Mouse (Mus musculus) hindbrain, embryonic 11.5 days (tissue): ENCODE measurements around the gene Itpr1. TPM values are rescaled to one million over a fixed set of nuclear protein-coding genes. Genes with fewer than 3 reads are reported as not detected.

Experiments used
- ATAC-seq: fragments of 200-750 bp; cut with Nextera tagmentation; 2 replicates; pipeline ENCODE4 v1.8.0; 2017; ENCODE audit warnings: mild to moderate bottlenecking, moderate TSS enrichment, moderate library complexity; ENCODE audit not compliant: low FRiP score
- DNase-seq: peaks from one replicate; pipeline ENCODE4 v3.0.0-alpha.2; 2015; ENCODE audit warnings: low spot score
- H3K27ac ChIP-seq: fragments of 300-500 bp; sonication (generic); 2 replicates; pipeline ENCODE4 v1.5.1; 2014; ENCODE audit warnings: mild to moderate bottlenecking, low read depth, low read length
- H3K27me3 ChIP-seq: fragments of 300-500 bp; sonication (generic); 2 replicates; pipeline ENCODE4 v1.6.1; 2014; ENCODE audit warnings: mild to moderate bottlenecking, low read length, moderate library complexity, mixed read lengths; ENCODE audit not compliant: control insufficient read depth, insufficient read depth
- H3K36me3 ChIP-seq: fragments of 300-500 bp; sonication (generic); 2 replicates; pipeline ENCODE4 v1.6.1; 2014; ENCODE audit warnings: mild to moderate bottlenecking, low read length, moderate library complexity, mixed read lengths; ENCODE audit not compliant: control insufficient read depth, insufficient read depth
- H3K4me1 ChIP-seq: fragments of 300-500 bp; sonication (generic); replicated peaks from 2 replicates; pipeline ENCODE4 v1.6.1; 2014; ENCODE audit warnings: low read length, mixed read lengths; ENCODE audit not compliant: control insufficient read depth, insufficient read depth
- H3K4me2 ChIP-seq: fragments of 300-500 bp; sonication (generic); replicated peaks from 2 replicates; pipeline ENCODE4 v1.6.1; 2014; ENCODE audit warnings: mild to moderate bottlenecking, low read depth, low read length
- H3K4me3 ChIP-seq: fragments of 300-500 bp; sonication (generic); 2 replicates; pipeline ENCODE4 v1.5.1; 2014; ENCODE audit warnings: low read depth, low read length
- H3K9ac ChIP-seq: fragments of 300-500 bp; sonication (generic); 2 replicates; pipeline ENCODE4 v1.6.1; 2014; ENCODE audit warnings: low read depth, low read length
- H3K9me3 ChIP-seq: fragments of 300-500 bp; sonication (generic); 2 replicates; pipeline ENCODE4 v1.6.1; 2016; ENCODE audit warnings: low read length; ENCODE audit not compliant: control insufficient read depth
- WGBS: fragments of 180-500 bp; shearing (Covaris S2); extraction: QIAGEN DNeasy Blood & Tissue Kit; methylation state at CpG from one replicate; pipeline ENCODE4 v1.1.7; 2014; 5-methylcytosine and 5-hydroxymethylcytosine counted together
- polyA plus RNA-seq: library from polyadenylated mRNA; unstranded; fragments of >200 nt; fragmentation: Nextera tagmentation; extraction: Ambion mirVana; gene quantifications from 2 replicates; pipeline ENCODE4 v1.2.1, GENCODE M21; 2014

Gene Itpr1
- polyA plus RNA-seq, 1 experiment from 2014 or later, result 9.6 TPM

DNA sequence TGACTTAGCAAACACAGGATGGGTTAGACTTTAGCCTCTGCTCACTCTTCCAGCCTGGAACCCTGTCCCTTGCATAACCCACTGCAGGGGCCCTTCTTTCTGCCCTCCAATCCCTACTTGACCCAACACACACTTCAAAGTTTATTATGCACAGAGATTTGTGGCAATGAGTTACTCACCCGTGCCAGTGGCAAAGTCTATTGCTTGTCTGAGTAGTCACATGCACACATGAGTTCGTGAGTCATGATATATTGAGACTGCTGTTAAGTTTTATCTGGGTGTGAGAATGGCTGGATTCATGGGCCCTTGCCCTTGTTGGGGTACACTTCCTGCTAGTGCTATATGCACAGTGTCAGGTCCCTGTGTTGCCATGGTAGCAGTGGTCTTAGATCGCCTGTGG, 229.4 kb downstream of the Itpr1 start:
- H3K36me3 ChIP-seq, result no peaks in the 10 kb centered on the region

DNA sequence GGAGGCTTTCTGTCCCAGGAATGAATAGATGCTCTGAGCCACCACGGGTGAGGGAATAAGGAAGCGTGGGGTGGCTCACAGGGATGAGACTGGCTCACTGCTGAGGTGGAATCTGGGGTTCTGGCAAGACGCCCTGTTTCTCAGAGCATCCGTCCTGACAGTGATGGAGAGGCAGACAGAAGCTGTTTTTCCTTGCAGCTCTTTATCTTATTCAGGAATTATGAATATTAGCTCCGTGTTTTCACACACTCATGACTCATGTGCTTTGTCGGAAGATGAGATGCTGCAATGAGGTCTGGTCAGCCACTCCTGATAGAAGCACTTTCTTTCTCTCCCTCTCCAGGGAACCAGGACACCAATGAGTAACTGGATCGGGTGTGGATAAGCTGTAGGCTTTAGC, 231.5 kb downstream of the Itpr1 start:
- no peak overlapping the region for H3K4me3 ChIP-seq
- no peak overlapping the region for H3K9ac ChIP-seq
- no peak overlapping the region for H3K4me2 ChIP-seq
- H3K9me3 ChIP-seq, result no peaks in the 10 kb centered on the region; the same call in 1 of the 2 replicates
- 91% methylated on average over 7 of the region's 7 CpGs for WGBS
- no peaks in the 10 kb centered on the region for H3K36me3 ChIP-seq
- ATAC-seq (no peak), DNase-seq (no peak)
- H3K4me1 ChIP-seq, result no peaks in the 10 kb centered on the region
- H3K27ac ChIP-seq, result no peak overlapping the region
- no peaks in the 10 kb centered on the region for H3K27me3 ChIP-seq

More for the DNA sequence above, 229.4 kb downstream of the Itpr1 start:
- no peak for ATAC-seq
- no peaks in the 10 kb centered on the region for H3K4me1 ChIP-seq
- H3K27me3 ChIP-seq, result no peaks in the 10 kb centered on the region
- H3K4me2 ChIP-seq, result no peak overlapping the region
- no peak overlapping the region for H3K27ac ChIP-seq
- no peak overlapping the region for H3K9ac ChIP-seq
- no peaks in the 10 kb centered on the region; the same call in 1 of the 2 replicates for H3K9me3 ChIP-seq
- WGBS, result 87% methylated on average over 3 of the region's 3 CpGs
- H3K4me3 ChIP-seq, result no peak overlapping the region
- DNase-seq, result no peak

DNA sequence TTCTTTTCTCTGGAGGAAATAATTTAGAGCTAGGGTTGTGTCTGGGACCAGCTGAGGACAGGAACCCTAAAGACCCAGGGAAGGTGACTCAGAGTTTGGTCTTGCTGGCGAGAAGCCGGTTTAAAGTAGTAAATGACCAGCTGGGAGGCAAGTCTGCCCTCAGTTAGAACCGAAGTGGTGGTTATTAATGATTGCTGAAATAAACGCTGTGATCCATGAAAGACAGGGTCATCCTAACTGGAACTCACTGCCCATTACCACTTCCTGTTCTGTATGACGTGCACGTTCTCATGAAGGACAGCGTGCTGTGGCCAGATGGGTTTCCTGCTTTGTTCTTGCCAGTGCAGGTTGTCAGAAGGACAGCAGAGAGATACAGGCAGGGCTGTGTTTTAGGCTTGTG, 232.1 kb downstream of the Itpr1 start:
- ATAC-seq (no peak), DNase-seq (no peak)
- Histone ChIP-seq H3K9ac (no peak overlapping the region), H3K4me1 (no peaks in the 10 kb centered on the region), H3K36me3 (no peaks in the 10 kb centered on the region), H3K27me3 (no peaks in the 10 kb centered on the region), H3K9me3 (no peaks in the 10 kb centered on the region; the same call in 1 of the 2 replicates), H3K4me2 (no peak overlapping the region), H3K27ac (no peak overlapping the region), H3K4me3 (no peak overlapping the region)
- 86% methylated on average over 7 of the region's 7 CpGs for WGBS

DNA sequence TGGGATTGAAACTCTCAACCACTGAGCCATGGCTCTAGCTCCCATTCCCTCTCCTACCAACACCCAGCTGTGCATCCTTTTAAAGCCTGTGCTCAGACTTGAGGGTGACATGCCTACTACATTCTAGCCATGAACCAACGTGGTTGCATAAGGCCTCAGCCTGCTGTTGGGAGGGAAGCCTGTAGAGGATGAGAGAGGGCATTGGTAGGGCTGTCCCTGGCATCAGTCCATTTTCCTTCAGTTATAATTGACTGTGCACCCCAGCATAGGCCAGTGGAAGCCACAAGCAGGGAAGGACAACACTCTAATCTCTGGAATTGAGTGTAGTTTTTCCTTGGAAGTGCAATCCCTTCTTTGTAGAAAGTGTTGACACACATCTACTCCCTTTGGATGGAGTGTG, 233.9 kb downstream of the Itpr1 start:
- H3K9ac ChIP-seq, result no peak overlapping the region
- H3K4me1 ChIP-seq, result no peaks in the 10 kb centered on the region
- no peaks in the 10 kb centered on the region for H3K9me3 ChIP-seq
- DNase-seq, result no peak
- WGBS, result 100% methylated on average over 1 of the region's 1 CpGs
- no peak overlapping the region for H3K4me3 ChIP-seq
- no peak overlapping the region for H3K4me2 ChIP-seq
- no peak for ATAC-seq
- H3K27ac ChIP-seq, result no peak overlapping the region
- no peaks in the 10 kb centered on the region for H3K27me3 ChIP-seq
- no peaks in the 10 kb centered on the region for H3K36me3 ChIP-seq

DNA sequence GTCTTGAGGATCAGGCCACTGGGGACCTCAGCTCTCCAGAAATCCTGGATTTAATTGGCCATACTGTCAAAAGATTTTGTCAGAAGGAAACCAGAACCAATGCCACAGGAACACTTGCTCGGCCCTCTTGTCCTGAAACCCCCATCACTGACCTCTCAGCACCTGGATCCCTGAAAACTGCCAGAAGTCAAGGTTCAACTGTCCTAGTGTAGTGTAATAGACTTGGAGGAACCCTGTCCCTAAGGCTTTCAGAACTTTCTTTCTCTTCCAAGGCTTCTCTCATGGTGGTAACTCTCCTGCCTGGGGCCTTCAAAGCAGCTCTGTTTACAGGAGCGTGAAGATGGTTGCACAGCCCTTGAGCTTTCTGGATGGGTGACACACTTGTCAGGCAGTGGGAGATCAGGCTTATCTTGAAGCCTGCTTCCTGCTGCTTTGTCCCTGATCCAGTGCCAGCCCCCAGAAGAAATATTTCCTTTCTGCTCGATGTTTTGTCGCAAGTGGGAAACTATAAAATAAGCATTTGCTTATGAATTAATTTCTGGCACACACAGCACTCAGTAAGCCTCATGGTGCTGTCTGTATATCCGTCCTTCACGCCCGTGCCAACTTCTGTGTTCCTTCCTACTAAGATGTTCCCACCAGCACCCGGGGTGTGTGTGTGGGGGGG, 234.4 kb downstream of the Itpr1 start:
- no peak for DNase-seq

DNA sequence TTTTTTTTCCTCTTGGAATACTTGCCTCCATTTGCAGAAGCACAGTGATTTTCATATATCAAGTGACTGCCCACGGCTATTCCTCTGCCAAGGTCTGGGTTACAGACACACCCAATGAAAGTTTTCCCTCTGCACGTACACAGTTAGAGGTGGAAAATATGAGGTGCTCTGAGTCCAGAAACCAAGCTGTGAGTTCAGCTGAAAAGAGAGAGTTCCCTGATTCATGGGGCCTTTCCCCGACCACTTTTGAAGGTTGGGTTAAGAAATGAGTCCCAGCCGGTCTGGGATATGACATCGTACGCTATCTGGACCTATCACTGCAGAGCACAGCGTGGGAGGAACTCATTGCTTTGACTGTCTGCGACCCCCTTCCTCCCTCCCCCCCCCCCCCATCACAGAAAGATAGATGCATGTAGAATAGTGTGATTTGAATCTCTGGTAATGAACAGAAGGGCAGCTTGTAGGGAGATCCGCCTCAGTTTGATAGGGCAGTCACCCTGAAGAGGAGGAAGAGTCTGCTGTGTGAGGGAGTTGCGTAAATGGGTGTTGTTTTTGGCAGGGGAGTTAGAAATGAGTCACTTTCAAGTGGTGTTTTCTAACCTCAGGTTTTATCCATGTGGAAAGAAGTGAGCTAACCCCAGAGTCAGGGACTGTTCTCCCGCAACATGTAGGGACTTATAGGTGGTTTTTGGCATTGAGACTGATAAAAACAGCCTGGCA, 235.3 kb downstream of the Itpr1 start:
- no peak for ATAC-seq
- H3K27ac ChIP-seq, result no peak overlapping the region
- no peak overlapping the region for H3K9ac ChIP-seq
- H3K4me2 ChIP-seq, result no peak overlapping the region
- no peaks in the 10 kb centered on the region for H3K4me1 ChIP-seq
- no peaks in the 10 kb centered on the region for H3K27me3 ChIP-seq
- H3K9me3 ChIP-seq, result no peaks in the 10 kb centered on the region
- DNase-seq, result no peak
- H3K36me3 ChIP-seq, result no peaks in the 10 kb centered on the region
- 75% methylated on average over 11 of the region's 11 CpGs for WGBS
- H3K4me3 ChIP-seq, result no peak overlapping the region

More for the DNA sequence above, 234.4 kb downstream of the Itpr1 start:
- 87% methylated on average over 8 of the region's 8 CpGs for WGBS
- Histone ChIP-seq H3K4me1 (no peaks in the 10 kb centered on the region), H3K4me3 (no peak overlapping the region), H3K27me3 (no peaks in the 10 kb centered on the region), H3K4me2 (no peak overlapping the region), H3K9ac (no peak overlapping the region), H3K9me3 (no peaks in the 10 kb centered on the region), H3K27ac (no peak overlapping the region), H3K36me3 (no peaks in the 10 kb centered on the region)
- ATAC-seq, result no peak

DNA sequence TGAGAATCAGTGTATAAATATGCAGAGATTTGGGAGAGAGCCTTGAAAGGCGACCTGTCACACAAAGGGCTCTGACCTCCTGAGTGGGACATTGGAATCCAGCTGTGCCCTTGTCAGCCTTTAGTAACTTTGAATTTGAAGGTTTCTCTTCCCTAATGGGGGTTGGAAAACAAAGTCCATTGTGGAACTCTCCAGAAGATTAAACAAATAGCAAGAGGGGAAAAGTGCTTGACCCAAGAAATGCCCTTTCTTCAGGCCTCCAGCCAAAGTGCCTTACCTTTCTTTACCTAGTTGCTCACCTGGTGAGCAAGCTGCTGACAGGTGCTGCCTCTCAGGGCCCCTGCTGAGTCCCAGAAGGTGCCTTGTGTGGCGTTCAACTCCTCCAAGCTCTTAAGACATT, 236.0 kb downstream of the Itpr1 start:
- Histone ChIP-seq H3K4me3 (no peak overlapping the region), H3K36me3 (no peaks in the 10 kb centered on the region), H3K9me3 (no peaks in the 10 kb centered on the region), H3K4me1 (no peaks in the 10 kb centered on the region), H3K27me3 (no peaks in the 10 kb centered on the region), H3K9ac (no peak overlapping the region), H3K27ac (no peak overlapping the region), H3K4me2 (no peak overlapping the region)
- no peak for DNase-seq
- ATAC-seq, result no peak
- 43% methylated on average over 2 of the region's 2 CpGs for WGBS

DNA sequence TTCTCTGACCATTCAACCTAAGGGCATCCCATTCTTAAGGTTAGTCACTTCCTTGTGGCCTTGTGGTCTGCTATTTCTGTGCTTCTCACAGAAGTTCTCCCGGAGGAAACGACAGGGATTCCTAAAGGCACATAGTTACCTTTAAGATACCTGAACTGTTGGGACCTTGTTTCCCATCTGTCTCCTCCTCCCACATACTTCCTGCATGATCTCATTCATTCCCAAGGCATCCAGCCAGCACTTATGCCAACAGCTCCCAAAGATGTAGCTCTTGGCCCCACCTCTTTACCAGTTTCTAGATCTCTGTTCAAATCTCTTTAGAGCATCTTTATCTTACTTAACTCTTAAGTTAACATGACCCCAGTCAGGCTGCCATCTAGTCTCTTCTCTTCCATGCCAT, 238.6 kb downstream of the Itpr1 start:
- Histone ChIP-seq H3K27ac (no peak overlapping the region), H3K9me3 (no peaks in the 10 kb centered on the region), H3K4me1 (no peaks in the 10 kb centered on the region; the same call in 1 of the 2 replicates), H3K4me2 (no peak overlapping the region), H3K27me3 (no peaks in the 10 kb centered on the region), H3K9ac (no peak overlapping the region), H3K4me3 (no peak overlapping the region), H3K36me3 (no peaks in the 10 kb centered on the region)
- no peak for DNase-seq
- WGBS, result 98% methylated on average over 2 of the region's 2 CpGs
- ATAC-seq, result no peak

DNA sequence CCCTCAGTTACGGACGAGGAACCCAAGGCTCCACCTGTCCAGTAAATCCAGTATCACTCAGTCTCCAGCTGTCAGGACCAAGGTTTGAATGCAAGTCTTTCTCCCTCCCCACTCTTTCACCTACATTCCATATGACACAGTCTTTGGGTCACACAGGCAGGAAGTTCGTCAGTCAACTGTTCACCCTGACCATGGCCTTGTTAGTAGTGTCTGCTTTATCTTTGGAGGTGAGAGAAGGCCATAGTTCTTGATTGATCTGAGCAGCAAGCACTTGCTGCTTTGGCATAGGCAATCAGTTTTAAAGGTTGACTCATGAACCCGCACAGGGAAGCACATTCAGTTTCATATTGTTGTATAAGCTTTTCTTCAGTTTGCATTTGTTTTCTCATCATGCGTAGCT, 240.7 kb downstream of the Itpr1 start:
- no peak for DNase-seq
- H3K4me3 ChIP-seq, result no peak overlapping the region
- H3K9me3 ChIP-seq, result no peaks in the 10 kb centered on the region
- no peaks in the 10 kb centered on the region; the same call in 1 of the 2 replicates for H3K4me1 ChIP-seq
- H3K4me2 ChIP-seq, result no peak overlapping the region
- no peak overlapping the region for H3K9ac ChIP-seq
- no peak for ATAC-seq
- no peaks in the 10 kb centered on the region for H3K36me3 ChIP-seq
- 86% methylated on average over 5 of the region's 5 CpGs for WGBS
- H3K27me3 ChIP-seq, result no peaks in the 10 kb centered on the region
- H3K27ac ChIP-seq, result no peak overlapping the region
